Mouse (Mus musculus) kidney, embryonic 15.5 days (tissue): ENCODE measurements around the gene Phlda1. TPM values are rescaled to one million over a fixed set of nuclear protein-coding genes. Genes with fewer than 3 reads are reported as not detected.
A peak's percentile ranks its signal among the peaks of the same experiment; 100 is the strongest.

ENCODE experiments used
- ATAC-seq: fragments of 200-750 bp; cut with Nextera tagmentation; replicated peaks from 2 replicates; pipeline ENCODE4 v1.8.0; 2017; ENCODE audit warnings: moderate TSS enrichment; ENCODE audit not compliant: low FRiP score
- H3K27ac ChIP-seq: fragments of 300-500 bp; sonication (generic); 2 replicates; pipeline ENCODE4 v1.5.1; 2015; ENCODE audit warnings: mild to moderate bottlenecking, inconsistent platforms
- H3K27me3 ChIP-seq: fragments of 300-500 bp; sonication (generic); 2 replicates; pipeline ENCODE4 v1.6.1; 2015; ENCODE audit warnings: inconsistent platforms
- H3K36me3 ChIP-seq: fragments of 300-500 bp; sonication (generic); 2 replicates; pipeline ENCODE4 v1.6.1; 2015; ENCODE audit warnings: inconsistent platforms
- H3K4me1 ChIP-seq: fragments of 300-500 bp; sonication (generic); 2 replicates; pipeline ENCODE4 v1.6.1; 2015; ENCODE audit warnings: inconsistent platforms
- H3K4me2 ChIP-seq: fragments of 300-500 bp; sonication (generic); 2 replicates; pipeline ENCODE4 v1.6.1; 2015; ENCODE audit warnings: moderate library complexity, mild to moderate bottlenecking, inconsistent platforms
- H3K4me3 ChIP-seq: fragments of 300-500 bp; sonication (generic); replicated peaks from 2 replicates; pipeline ENCODE4 v1.5.1; 2015; ENCODE audit warnings: mild to moderate bottlenecking, inconsistent platforms
- H3K9ac ChIP-seq: fragments of 300-500 bp; sonication (generic); 2 replicates; pipeline ENCODE4 v1.6.1; 2015; ENCODE audit warnings: mild to moderate bottlenecking, inconsistent platforms
- H3K9me3 ChIP-seq: fragments of 300-500 bp; sonication (generic); replicated peaks from 2 replicates; pipeline ENCODE4 v1.6.1; 2016; ENCODE audit warnings: inconsistent platforms
- WGBS: fragments of 180-500 bp; shearing (Covaris S2); methylation state at CpG from one replicate; pipeline ENCODE4 v1.1.7; 2015; ENCODE audit warnings: mixed read lengths; 5-methylcytosine and 5-hydroxymethylcytosine counted together
- polyA plus RNA-seq: library from polyadenylated mRNA; unstranded; fragments of >200 nt; fragmentation: Nextera tagmentation; extraction: Ambion mirVana; gene quantifications from 2 replicates; pipeline ENCODE4 v1.2.1, GENCODE M21; 2015

The Phlda1 gene
- polyA plus RNA-seq, 1 experiment from 2014 or later = 38.6 TPM

DNA sequence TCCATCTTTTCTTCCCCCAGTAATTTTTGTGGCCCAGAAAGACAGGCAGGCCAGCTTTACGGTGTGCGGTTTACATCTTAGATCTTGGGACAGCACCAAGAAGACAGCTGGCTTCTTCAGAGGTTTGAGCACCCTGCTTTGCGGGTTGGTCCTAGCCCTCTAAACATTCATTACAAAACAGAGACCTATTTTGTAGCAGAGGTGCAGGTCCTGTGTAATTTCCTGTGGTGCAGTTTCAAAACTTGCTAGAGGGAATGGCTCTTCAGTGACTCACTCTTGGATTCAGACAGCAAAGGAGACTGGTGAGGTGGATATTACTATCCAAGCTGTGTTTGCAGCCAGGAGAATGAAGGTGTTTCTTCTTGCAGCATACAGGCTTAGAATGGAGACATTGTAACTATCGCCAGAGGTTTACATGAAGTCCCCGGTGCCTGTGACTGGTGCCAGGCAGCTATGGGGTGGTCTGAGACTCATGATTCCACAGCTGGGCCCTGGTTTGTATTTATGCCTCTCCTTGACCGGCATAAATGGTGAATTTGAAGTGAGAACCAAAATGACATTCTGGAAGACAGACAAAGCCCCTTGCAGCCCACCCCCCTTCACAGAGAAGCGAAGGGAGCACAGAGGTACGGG is 10.8 kb downstream of the Phlda1 start:
- peaks cover 40% of the 10 kb centered on the region for H3K4me1 ChIP-seq
- no peaks in the 10 kb centered on the region for H3K36me3 ChIP-seq
- H3K9ac ChIP-seq = no peak overlapping the region
- H3K27me3 ChIP-seq = no peaks in the 10 kb centered on the region
- no peaks in the 10 kb centered on the region for H3K9me3 ChIP-seq
- H3K4me3 ChIP-seq = no peak overlapping the region
- 80% methylated on average over 8 of the region's 8 CpGs for WGBS
- no peak for ATAC-seq
- peak overlapping the region; percentile 69 for H3K27ac ChIP-seq
- no peak overlapping the region for H3K4me2 ChIP-seq

DNA sequence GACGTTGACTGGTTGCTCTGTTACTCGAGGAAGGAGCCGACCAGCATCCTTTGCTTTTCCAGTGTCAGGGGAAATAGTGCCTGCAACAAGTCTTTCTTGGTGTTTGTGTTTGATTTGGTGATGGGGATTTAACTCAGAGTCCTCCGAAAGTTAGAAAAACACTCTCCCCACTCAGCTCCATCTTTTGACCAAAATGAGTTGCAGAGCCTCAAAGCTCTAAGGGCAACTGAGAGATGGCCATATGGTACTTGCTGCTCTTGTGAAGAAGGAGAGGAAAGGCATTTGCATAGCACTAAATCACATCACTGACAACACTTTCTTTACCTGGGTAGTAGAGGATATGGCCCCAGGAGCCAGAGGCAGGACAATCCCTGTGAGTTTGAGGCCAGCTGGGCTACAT is 12.3 kb downstream of the Phlda1 start:
- WGBS = 52% methylated on average over 4 of the region's 4 CpGs
- no peak overlapping the region for H3K4me3 ChIP-seq
- ATAC-seq = no peak

DNA sequence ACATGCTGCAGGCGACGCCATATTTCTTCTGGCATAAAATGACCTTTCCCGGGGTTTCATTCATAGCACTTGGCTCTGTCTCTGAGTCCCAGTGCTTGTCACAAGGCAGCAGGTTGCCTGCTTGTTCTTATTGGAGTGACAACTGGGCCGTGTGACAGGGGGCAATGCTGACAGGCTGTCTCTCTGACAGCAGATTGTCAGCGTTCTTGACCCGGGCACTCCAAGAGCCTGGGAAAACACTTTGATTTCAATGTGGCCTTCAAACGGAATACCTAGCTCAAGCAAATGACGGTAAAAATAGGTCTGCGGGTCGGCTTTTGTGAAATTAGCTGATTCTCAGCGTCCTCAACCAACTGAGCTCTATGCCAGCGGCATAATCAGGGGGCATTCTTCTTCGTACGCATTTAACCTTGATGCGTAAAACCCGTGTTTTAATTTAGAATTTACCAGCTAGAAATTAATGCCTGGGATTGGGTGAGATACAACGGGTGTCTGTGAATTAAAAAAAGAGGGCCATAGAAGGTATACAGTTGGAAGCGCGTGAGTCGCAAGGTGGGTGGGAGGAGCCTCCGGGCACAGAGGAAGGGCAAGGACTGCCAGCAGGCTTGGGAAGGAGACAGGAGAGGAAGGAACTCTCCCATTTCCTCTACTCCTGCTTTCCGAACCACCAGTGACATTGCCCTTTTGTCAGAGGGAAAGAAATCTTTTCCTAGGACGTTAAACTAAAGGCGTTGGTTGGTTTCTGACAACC is 13.7 kb downstream of the Phlda1 start:
- Histone ChIP-seq H3K9me3 (no peaks in the 10 kb centered on the region), H3K27me3 (no peaks in the 10 kb centered on the region), H3K4me2 (peak overlapping the region; percentile 39), H3K9ac (no peak overlapping the region), H3K27ac (no peak overlapping the region), H3K4me3 (no peak overlapping the region), H3K4me1 (peaks cover 38% of the 10 kb centered on the region), H3K36me3 (no peaks in the 10 kb centered on the region)
- ATAC-seq = no peak
- 65% methylated on average over 24 of the region's 24 CpGs for WGBS

More for the DNA sequence above, 12.3 kb downstream of the Phlda1 start:
- Histone ChIP-seq H3K36me3 (no peaks in the 10 kb centered on the region), H3K4me2 (no peak overlapping the region), H3K9ac (no peak overlapping the region), H3K4me1 (peaks cover 38% of the 10 kb centered on the region), H3K9me3 (no peaks in the 10 kb centered on the region), H3K27ac (no peak overlapping the region), H3K27me3 (no peaks in the 10 kb centered on the region)

DNA sequence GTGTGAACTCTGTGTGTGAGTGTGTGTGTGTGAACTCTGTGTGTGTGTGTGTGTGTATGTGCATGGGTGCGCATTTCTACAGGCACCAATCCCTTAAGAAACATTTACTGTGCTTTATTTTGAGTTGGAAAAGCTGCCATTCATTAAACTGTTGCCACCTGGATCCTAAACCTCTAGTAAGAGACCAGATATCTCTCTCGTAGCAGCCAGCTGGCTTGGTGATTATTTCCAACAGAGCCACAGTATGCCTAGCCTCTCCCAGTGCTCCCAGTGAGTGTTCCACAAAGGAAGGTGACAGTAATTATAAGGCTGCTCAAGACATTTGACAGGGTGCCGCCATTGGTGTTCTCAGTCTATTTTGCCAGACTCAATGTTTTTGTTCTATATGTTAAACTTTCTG is 14.5 kb downstream of the Phlda1 start:
- ATAC-seq = no peak
- Histone ChIP-seq H3K4me1 (peaks cover 33% of the 10 kb centered on the region), H3K9ac (no peak overlapping the region), H3K4me3 (no peak overlapping the region), H3K4me2 (no peak overlapping the region), H3K36me3 (no peaks in the 10 kb centered on the region), H3K27ac (0 out of 2 replicates have a peak overlapping the region, but pooled peaks have one; percentile 24), H3K27me3 (no peaks in the 10 kb centered on the region), H3K9me3 (no peaks in the 10 kb centered on the region)
- 81% methylated on average over 3 of the region's 3 CpGs for WGBS

DNA sequence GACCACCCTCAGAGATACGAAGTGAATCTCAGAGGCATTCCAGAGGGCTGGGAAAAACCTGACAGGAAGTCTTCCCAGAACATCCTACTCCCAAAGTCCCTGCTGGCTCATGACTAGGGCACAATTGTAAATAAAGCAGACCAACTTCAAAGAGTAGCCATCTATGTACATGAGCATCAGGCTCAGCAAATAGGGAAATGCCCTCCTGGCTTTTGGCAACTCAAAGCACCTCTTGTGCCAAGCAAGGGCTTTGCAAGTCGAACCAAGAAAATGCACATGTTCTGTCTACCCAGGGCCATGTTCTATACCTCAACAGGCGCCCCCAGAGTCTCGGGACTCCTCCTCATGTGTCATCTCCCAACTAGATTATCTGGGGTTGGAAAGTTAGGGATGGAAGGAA is 15.6 kb downstream of the Phlda1 start:
- Histone ChIP-seq H3K27me3 (no peaks in the 10 kb centered on the region), H3K4me3 (no peak overlapping the region), H3K4me2 (no peak overlapping the region), H3K27ac (no peak overlapping the region), H3K4me1 (peaks cover 26% of the 10 kb centered on the region), H3K36me3 (no peaks in the 10 kb centered on the region), H3K9me3 (no peaks in the 10 kb centered on the region), H3K9ac (no peak overlapping the region)
- ATAC-seq = no peak
- WGBS = 67% methylated on average over 4 of the region's 4 CpGs

DNA sequence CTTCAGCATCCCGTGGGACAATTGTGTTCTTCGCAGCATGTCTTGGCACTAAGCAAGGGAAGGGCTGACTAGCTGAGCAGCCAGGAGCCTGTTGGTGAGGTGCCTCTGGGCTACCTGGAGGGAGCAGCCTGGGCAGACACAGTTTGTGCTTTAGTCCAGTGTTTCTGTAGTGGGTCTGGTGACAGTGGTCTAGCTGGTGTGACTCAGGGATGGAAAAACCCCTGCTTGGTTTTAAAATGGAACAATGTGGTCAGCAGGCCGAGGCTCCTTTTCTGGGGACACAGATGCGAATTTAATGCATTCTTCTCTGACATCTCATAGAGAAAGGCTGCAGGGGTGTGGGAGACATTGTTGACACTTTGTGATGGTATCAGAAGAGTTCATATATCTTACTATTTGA is 16.1 kb downstream of the Phlda1 start:
- Histone ChIP-seq H3K27me3 (no peaks in the 10 kb centered on the region), H3K27ac (no peak overlapping the region), H3K4me1 (peaks cover 25% of the 10 kb centered on the region), H3K4me2 (no peak overlapping the region), H3K36me3 (no peaks in the 10 kb centered on the region), H3K9me3 (no peaks in the 10 kb centered on the region), H3K9ac (no peak overlapping the region), H3K4me3 (no peak overlapping the region)
- 71% methylated on average over 4 of the region's 4 CpGs for WGBS
- no peak for ATAC-seq

DNA sequence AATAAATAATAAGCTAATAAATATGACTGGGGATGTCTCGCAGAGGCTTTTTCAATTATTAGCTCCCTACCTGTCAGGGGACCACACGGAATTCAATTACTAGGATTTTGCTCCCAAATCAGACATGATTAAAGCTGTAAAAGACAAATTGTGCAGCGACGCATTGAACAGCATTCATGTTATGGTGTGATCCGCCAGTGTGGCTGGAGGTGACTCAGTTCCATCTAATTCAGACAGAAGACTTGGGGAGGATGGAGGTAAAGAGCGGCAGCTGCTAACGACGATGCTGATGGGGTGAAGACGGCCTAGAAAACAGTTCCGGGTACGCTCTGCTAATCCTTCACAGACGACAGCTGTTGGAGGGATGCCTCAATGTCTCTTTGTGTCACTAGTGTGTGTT is 17.8 kb downstream of the Phlda1 start:
- no peak for ATAC-seq
- no peaks in the 10 kb centered on the region for H3K27me3 ChIP-seq
- H3K9ac ChIP-seq = no peak overlapping the region
- H3K4me2 ChIP-seq = no peak overlapping the region
- H3K36me3 ChIP-seq = no peaks in the 10 kb centered on the region
- 85% methylated on average over 12 of the region's 12 CpGs for WGBS
- no peak overlapping the region for H3K4me3 ChIP-seq
- H3K9me3 ChIP-seq = no peaks in the 10 kb centered on the region
- peaks cover 34% of the 10 kb centered on the region for H3K4me1 ChIP-seq
- no peak overlapping the region for H3K27ac ChIP-seq

DNA sequence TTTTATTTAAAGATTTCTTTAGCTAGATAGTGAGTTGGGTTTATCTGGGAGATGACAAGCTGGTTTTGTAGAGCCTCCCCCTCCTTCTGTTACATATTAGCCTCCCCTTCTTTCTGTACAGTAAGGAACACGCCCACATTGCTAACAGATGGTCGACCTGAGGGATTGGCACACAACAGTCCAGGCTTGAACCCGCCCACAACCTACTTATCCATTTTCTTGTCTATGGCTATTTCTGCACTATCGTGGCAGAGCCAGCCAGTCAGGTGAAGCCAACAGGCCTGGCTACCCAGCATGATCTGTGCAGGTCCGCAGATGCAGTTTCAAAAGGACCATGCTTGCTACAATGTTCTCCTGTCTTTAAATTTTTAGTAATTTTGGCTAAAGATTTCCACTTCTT is 21.0 kb downstream of the Phlda1 start:
- WGBS = 73% methylated on average over 5 of the region's 5 CpGs
- Histone ChIP-seq H3K9me3 (no peaks in the 10 kb centered on the region), H3K9ac (no peak overlapping the region), H3K4me3 (no peak overlapping the region), H3K27ac (no peak overlapping the region), H3K4me2 (no peak overlapping the region), H3K36me3 (no peaks in the 10 kb centered on the region), H3K4me1 (peaks cover 26% of the 10 kb centered on the region), H3K27me3 (no peaks in the 10 kb centered on the region)
- peak; percentile 37; the same call in 1 of the 2 replicates for ATAC-seq

DNA sequence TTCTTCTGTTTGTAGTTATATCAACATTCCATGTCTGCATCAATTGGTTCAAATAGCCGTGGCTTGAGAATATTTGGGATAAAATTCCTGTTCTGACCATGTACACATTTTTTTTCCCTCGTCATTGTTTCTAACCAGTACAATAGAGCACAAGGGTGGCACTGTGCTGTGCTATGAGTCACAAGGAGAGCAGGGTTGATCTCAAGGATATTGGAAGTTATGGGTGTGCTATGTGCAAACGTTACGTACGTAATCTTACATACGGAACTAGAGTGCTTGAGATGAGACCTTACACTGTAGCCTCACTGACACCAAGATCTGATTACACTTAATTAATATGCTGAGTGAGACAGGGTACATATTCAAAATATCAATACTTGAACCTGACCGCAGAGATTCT is 21.5 kb downstream of the Phlda1 start:
- H3K4me1 ChIP-seq = peaks cover 24% of the 10 kb centered on the region
- H3K9ac ChIP-seq = no peak overlapping the region
- H3K36me3 ChIP-seq = no peaks in the 10 kb centered on the region
- WGBS = 87% methylated on average over 7 of the region's 7 CpGs
- no peaks in the 10 kb centered on the region for H3K9me3 ChIP-seq
- no peak overlapping the region for H3K4me2 ChIP-seq
- H3K27ac ChIP-seq = no peak overlapping the region
- no peak overlapping the region for H3K4me3 ChIP-seq
- no peak for ATAC-seq
- H3K27me3 ChIP-seq = no peaks in the 10 kb centered on the region

DNA sequence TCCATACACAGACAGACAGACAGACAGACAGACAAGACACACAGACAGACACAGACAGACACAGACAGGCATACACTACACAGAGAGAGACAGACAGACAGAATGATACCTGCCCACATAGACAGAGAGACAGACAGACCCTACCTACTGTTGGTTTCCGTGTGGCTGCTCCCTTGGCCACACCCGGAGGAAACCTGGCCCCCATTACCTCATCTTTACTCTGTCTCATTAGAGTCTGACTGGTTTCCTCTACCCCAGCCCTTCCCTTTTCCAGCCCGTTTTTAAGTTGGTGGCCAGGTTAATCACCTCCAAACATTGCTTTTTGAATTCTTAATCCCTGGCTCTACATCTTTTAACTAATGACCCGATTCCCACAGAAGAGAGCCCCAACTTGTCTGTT is 22.2 kb downstream of the Phlda1 start:
- Histone ChIP-seq H3K27ac (0 out of 2 replicates have a peak overlapping the region, but pooled peaks have one; percentile 2), H3K36me3 (no peaks in the 10 kb centered on the region), H3K4me2 (peak overlapping the region; percentile 41), H3K9me3 (no peaks in the 10 kb centered on the region), H3K4me3 (no peak overlapping the region), H3K9ac (no peak overlapping the region), H3K27me3 (no peaks in the 10 kb centered on the region), H3K4me1 (peaks cover 28% of the 10 kb centered on the region)
- ATAC-seq = 0 out of 2 replicates have a peak, but pooled peaks have one; percentile 23
- WGBS = 38% methylated on average over 4 of the region's 4 CpGs

DNA sequence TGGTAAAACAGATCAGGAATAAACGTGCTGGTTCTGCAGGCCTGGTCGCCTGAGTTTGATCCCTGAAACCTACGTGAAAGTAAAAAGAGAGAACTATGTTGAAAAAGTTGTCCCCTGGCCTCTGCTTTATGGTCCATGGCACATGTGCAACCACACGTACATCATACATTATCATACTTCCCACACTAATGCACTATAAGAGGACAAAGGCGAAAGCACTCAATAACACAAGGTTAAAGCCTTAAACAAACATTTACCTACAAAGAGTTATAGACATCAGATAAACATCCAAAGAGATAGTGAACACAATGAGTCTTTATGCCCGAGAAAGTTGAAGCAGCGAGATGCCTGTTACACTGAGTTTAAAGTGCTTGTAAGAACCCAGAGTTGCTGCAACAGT is 24.3 kb downstream of the Phlda1 start:
- no peaks in the 10 kb centered on the region for H3K27me3 ChIP-seq
- H3K27ac ChIP-seq = no peak overlapping the region
- 67% methylated on average over 7 of the region's 7 CpGs for WGBS
- H3K36me3 ChIP-seq = no peaks in the 10 kb centered on the region
- H3K4me3 ChIP-seq = no peak overlapping the region
- no peaks in the 10 kb centered on the region for H3K9me3 ChIP-seq
- no peak overlapping the region for H3K9ac ChIP-seq
- peaks cover 38% of the 10 kb centered on the region for H3K4me1 ChIP-seq
- ATAC-seq = no peak
- no peak overlapping the region for H3K4me2 ChIP-seq

DNA sequence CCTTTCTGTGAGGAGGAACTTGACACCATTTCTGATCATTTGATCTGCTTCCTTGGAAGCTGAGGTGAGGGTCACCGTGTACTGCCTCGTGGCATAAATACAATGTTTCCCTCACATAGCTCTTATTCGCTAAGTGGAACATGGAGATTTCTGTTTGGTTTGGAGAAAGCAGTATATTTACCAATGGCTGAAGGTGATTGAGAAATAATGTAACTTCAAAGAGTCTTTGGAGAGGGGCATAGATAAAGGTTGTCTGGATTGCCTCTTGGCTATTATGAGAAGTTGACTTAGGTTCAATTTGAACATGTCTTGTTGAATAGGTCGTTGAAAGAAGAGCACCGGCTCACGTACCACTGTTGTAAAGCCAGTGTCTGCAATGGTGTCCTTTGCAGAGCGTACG is 28.6 kb downstream of the Phlda1 start:
- H3K27me3 ChIP-seq = no peaks in the 10 kb centered on the region
- H3K4me1 ChIP-seq = peaks cover 40% of the 10 kb centered on the region
- 68% methylated on average over 8 of the region's 8 CpGs for WGBS
- H3K36me3 ChIP-seq = no peaks in the 10 kb centered on the region
- H3K4me2 ChIP-seq = no peak overlapping the region
- no peak overlapping the region for H3K4me3 ChIP-seq
- H3K9me3 ChIP-seq = no peaks in the 10 kb centered on the region
- no peak overlapping the region for H3K27ac ChIP-seq
- no peak for ATAC-seq
- no peak overlapping the region for H3K9ac ChIP-seq
